Mouse (Mus musculus): ENCODE measurements around the gene Gm20823. TPM values are rescaled to one million over a fixed set of nuclear protein-coding genes. Genes with fewer than 3 reads are reported as not detected.
"Not testable (repeated sequence)": the region's sequence is repeated elsewhere in the genome, so short reads cannot be mapped to it uniquely, and the experiment has no call there.

Gene Gm20823
- not detected in 2 replicates for polyA plus RNA-seq (2012; ENCODE audit: insufficient read depth, insufficient read length, missing spikeins)

- not testable (repeated sequence) for H3K27ac ChIP-seq (replicated peaks; ENCODE audit: low read depth, low read length); H3K4me3 ChIP-seq (ENCODE audit: insufficient read depth, low read depth, low read length); H3K4me1 ChIP-seq (ENCODE audit: control insufficient read depth, insufficient read depth, insufficient read length, low read length)
These were observed at the start of gene Gm20823 for GRCm38 (mm10) chrY:62464745-62465144. Gene Gm20823, minus strand, starts transcription at chrY:62464845.

All from brown adipose tissue, adult 24 weeks (tissue).